Mouse (Mus musculus): ENCODE data around the gene Sema5a. TPM values are rescaled to one million over a fixed set of nuclear protein-coding genes. Genes with fewer than 3 reads are reported as not detected.

The Sema5a gene
- polyA plus RNA-seq, 1 experiment, result not detected

DNA sequence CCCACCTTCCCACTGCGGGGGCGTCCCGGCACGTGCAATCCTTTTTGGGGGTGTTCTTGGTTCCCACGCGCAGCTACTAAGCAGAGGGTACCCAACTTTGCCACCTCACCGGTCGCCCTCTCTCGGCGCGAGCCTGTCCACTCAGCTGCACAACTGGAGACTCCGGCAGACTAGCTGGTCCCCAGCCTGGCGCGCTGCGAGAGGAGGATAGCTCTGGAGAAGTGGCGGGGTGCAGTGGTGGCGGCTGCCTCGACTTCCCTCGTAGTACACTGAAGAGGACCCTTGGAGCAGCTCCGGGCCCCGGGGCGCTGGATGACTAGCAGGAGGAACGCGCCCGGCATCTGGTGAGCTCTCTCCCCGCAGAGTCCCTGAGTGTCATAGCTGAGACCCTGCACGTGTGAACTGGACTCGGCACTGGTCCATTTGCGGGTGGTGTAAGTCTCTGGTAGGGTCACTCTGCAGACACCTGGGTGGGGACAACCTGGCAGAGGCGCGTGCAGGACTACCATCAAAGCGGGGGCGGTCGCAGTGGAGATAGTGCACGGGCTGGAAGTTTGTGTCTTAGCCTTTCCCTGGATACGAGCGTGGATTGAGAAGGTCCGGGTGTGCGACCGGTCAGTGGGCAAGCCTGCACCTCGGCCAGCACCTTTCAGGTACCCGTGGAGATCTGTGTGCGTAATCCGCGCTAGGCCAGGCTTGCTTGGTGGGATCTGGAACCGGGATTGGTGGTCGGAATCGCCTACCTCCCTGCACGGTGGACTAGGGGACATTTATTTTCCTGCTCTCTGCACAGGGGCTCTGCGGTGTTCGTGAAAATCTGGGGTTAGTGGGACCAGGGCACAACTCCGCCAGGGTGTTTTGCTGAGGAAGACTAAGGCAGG lies 586 bp downstream of the Sema5a start:
- no peak for TF ChIP-seq GATA1 (IDR thresholded peaks at IDR 0.05; ENCODE audit: low read length)

DNA sequence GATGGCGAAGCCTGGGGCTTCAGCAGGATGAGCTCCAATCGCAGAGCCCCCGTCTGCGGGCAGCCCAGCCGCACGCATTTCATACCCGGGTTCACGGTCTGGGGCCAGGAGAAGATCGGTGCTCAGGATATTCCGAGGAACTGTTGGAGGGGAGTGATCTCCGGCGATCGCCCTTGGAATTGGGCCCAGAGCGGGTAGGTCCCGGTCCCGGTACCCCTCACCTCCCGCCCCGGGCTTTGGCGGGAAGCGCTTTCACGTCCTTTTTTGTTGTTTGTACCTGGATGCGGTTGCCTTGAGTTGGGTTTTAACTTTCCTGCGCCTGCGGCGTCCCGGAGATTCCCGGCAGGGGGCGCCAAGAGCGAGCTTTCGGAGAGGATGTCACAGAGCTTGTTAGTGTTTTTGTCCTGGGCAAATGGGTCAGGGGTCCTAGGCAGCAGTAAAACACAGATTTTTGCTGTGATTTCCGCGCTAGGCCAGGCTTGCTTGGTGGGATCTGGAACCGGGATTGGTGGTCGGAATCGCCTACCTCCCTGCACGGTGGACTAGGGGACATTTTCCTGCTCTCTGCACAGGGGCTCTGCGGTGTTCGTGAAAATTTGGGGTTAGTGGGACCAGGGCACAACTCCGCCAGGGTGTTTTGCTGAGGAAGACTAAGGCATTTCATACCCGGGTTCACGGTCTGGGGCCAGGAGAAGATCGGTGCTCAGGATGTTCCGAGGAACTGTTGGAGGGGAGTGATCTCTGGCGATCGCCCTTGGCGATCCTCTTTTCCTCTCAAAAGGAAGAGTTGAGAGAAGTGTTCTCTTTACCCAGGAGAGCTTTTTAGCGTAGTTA lies 1.4 kb downstream of the Sema5a start:
- TF ChIP-seq GATA1 (IDR thresholded peaks at IDR 0.05; ENCODE audit: low read length), result no peak

DNA sequence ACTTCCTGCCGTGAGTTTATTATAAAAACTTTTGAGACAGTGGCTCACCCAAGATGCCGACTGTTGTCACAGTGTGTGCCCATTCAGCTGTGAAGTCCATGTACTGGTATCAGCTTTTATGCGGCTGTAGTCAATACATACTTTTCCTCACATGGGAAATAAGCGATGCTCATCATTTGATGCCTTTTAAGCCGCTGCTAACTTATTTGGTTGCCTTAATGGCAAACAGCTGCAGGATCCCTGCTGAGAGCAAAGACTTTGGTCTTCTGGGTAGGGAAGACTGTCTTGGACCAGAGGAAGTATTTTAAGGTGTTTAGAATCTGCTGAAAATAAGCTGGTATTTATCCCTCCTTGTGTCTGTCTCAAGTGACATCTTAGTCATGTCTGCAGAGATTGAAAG lies 2.7 kb downstream of the Sema5a start:
- no peak for TF ChIP-seq GATA1 (IDR thresholded peaks at IDR 0.05; ENCODE audit: low read length)

DNA sequence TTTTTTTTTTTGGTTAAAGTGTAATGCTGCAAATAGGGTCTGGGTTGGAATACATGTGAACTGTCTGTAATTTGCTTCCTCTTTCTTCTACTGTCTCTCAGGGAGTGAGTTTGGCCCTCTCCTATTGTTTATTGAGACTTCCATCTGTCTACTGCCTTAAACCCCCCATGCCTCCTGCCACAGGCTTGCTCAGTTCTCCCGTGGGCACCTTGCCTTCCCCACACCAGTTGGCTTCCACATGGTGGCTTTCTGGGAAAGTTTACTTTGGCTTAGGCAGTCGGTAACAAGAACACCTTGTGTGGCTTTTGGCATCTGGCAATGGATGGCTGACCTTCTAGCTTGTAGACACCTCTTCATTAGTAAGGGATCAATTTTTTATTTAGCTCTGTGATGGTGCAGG lies 10.2 kb downstream of the Sema5a start:
- no peak for TF ChIP-seq GATA1 (IDR thresholded peaks at IDR 0.05; ENCODE audit: low read length)

DNA sequence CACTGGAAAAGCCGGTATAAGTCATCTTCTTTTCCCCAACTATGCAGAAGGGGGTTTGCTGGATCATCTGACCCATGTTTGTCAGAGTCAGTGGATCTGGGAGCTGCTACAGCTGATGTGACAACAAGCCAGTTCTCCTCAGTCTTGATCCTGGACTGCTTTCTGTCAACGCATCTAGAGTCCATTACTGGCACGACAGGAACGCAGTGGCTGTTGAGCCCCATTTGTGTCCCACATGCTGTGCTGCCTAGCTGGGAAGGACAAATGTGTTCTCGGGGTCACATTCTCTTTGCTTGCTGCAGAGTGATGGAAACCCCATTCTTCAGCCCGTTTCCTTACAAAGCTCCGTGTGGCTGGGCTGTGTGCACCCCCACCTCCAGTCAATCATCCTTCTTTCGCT lies 12.7 kb downstream of the Sema5a start:
- TF ChIP-seq GATA1 (IDR thresholded peaks at IDR 0.05; ENCODE audit: low read length), result no peak

DNA sequence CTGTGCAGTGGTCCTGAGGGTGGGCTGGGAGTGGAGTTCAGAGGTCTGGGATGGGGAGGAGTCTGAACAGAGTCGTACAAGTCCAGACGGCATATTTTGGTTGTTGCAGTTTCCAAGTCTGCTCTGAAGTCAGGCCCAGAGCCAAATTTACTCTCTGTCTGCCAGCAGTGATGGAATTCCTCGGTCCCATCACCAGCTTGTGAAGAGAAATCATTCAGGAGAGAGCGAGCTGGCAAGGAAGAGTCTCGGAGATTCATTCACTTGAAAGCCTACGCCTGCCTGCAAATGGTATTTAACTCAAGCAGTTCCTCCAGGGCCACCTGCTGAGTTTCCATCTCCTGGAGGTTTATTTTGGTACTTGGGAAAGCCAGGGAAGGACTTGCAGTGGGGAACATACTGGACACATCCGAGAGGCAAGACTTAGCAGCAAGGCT lies 13.3 kb downstream of the Sema5a start:
- no peak for TF ChIP-seq GATA1 (IDR thresholded peaks at IDR 0.05; ENCODE audit: low read length)

DNA sequence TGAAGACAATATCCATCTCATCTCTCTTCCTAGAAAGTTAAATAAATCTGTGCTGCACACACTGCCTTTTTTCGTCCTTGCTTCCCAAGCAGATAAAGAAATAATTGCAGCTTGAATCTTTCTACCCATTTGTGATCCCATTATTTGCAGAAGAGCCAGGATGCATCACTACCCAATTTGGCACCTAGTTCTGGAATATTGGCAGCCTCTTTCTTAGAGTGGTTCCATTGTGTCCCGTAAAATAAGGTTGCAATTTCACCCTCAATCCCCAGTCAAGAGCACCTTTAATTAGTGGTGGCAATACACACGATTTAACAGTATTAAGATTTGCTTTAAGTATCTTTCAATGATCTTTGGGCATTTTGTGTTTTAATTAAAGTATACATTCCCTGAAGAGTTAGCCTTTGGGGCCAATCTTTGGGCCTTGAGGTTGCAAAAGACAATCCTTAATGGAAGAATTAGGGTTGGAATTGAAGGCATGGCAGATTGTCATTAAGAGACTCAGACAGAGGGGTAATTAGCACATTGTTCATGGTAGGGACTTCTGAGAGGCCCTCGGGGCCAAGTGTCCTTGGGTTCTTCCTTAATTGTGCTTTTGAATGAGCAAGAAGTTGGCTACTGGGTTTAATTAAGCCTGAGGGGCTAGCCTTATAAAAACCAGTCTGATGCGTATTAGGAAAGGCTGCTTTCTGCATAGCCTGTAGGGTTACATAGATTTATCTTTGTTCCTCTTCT lies 14.9 kb downstream of the Sema5a start:
- no peak for TF ChIP-seq GATA1 (IDR thresholded peaks at IDR 0.05; ENCODE audit: low read length)

DNA sequence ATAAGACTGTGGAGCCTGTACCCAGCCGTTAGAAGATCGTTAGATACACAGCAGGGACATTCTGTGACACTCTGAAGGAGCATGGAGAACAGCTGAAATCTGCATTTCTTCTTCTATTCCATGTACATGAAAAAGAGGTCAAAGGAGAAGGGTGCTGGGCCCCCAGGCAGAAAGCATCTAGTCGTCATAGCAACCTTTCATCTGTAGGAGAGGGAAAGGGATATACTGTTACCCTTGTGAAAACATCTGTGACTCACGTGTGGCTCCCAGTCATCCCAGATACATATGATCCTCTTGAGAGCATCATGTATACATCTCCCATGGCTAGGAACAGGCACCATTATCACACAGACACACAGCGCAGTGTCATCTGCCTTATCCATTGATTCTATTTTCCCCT lies 16.3 kb downstream of the Sema5a start:
- no peak for TF ChIP-seq GATA1 (IDR thresholded peaks at IDR 0.05; ENCODE audit: low read length)

DNA sequence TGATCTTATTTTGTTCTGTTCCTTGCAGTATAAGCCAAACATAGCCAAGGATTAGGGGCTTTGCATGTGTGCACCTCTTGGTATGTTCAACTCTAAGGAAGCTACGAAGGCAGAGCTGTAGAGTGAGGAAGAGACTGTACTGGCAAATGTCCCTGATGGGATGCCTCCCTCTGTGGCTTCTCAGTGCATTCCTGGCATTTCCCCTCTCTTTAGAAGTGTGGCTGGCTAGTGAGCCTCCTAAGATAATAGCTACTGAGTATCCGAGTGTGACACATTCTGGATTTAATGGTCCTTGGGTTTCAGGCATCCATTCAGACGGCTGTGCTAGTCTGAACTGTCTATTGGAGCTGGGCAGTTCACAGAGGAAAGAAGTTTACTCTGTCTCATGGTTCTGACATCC lies 19.0 kb downstream of the Sema5a start:
- no peak for TF ChIP-seq GATA1 (IDR thresholded peaks at IDR 0.05; ENCODE audit: low read length)

DNA sequence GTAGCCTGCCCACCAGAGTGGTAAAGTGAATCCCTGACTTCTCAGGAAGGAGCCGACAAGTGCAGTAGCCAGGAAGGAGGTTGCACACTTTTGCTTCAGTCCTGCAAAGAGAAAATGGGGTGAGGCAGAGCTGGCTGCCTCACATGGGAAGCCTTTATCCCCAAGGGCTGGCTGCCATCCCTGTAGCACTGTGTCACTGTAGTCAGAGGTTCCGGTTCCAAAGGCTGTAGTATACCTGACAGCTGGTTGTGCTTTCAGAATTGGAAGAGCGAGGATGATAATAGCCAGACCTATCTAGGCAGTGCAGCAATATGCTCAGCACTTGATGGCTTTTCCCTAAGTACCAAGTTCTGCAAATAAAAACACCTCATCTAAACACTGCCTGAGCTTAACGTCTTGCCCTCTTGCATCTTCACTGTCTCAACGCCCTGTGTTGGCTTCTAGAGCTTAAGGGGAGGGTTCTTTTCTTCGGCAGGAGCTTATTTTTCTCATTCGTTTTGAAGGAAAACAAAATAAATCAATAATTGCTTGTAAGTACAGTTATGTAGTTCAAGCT lies 20.3 kb downstream of the Sema5a start:
- no peak for TF ChIP-seq GATA1 (IDR thresholded peaks at IDR 0.05; ENCODE audit: low read length)

DNA sequence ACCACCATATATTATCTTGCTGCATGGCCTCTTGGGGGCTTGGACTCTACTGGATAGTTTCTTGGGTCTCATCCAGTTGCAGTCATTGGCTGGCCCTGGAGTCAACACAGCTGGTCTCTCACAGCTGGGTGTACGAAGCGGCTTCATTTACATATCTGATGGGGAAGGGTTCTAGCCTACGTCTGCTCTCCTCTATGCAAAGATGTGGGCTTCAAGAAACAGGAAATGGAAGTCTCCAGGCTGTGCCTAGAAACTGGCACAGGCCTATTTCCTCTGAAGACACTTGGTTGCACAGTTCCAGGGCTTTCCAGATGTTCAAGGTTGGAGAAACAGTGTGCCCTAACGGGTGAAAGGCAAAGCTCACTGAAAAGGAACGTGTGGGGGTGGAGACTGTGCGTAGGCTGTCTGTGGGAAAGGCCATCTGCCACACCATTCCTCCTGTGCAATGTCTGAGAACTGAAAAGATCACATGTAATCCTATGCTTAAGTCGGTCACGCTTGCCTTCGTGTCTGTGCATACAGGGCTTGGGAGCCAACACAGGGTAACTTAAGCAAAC lies 20.8 kb downstream of the Sema5a start:
- no peak for TF ChIP-seq GATA1 (IDR thresholded peaks at IDR 0.05; ENCODE audit: low read length)

DNA sequence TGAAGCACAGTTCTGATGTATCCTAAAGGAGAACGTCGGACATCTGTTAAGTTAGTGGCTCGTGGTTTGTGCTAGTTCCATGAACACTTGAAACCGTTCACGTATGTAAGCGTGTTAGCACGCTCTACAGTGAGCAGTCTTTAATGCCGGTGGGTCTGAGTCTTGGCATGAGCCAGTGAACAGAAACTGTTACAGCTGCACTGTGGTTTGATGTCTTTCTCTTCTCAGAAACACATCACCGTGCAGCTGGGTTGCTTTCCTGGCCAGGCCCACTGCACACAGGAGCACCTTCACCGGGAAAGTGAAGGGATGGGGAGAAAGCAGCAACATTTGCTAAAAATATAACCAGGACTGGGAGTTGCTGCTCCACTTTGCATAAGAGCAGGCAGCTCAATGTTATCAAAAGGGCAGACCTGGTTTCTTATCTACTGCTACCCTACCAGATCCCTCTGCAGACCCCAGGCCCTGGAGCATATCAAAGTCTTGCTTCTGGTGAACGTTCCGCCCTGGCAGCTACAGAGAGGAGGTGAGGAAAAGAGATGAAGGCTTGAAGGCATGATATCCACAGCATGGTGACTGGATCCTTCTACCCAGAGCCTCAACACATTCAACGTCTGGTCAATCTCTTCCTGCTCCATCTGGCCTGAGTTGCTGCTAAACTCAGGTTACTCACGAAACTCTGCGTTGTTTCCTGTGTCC lies 21.7 kb downstream of the Sema5a start:
- no peak for TF ChIP-seq GATA1 (IDR thresholded peaks at IDR 0.05; ENCODE audit: low read length)

DNA sequence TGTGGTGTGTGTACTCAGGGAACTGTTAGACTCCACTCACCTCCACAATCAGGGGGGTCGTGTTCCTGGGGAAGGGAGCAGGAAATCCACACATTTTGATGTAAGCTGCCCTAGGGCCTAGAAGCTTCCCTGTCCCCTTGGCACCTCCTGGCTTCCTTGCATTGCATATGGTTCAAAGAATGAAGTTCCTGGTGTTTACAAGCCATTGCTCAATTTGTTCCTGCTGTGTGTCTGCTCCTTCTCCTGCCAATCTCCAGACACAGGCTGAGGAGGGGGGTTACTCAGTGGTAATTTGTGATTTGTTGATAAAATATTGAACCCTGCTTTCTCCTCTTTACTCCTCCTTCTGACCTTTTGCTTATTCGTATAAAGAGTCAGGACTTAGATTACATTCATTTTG lies 25.5 kb downstream of the Sema5a start:
- no peak for TF ChIP-seq GATA1 (IDR thresholded peaks at IDR 0.05; ENCODE audit: low read length)

DNA sequence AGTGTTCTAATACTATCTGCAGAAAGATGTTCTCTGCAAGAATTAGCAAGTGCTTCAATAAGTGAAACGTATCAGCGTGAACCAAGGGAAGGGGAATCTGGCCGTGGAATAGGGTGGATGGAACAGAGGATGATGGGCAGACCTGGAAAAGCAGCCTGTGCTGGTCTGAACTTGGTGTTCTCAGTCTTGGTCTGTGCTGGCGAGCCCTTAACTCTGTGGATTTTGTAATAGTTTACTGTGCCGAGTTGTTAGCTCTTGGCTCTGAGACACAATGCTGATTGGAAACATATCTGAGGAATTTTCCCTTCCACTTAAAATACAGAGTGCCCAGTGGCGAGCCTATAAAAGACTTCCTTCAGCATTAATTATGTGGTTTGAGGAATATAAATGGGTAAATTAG lies 29.3 kb downstream of the Sema5a start:
- no peak for TF ChIP-seq GATA1 (IDR thresholded peaks at IDR 0.05; ENCODE audit: low read length)

DNA sequence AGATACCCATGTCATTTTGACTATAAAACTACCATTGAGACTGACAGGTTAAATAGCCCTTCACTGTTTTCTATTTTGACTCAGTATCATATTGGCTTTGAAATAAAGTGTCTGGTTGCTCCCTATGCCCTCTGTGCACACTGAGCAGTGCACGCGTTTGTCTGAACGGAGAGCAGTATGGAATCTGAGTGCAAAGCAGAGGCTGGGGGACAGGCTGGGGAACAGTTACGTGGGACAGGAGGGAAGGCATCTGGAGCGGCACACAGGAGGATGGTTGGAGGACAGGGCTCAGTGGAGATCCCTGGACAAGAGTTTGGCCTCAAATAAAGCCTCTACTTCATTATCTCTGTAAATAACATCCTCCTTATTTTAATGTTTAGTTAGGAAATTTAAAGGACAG lies 30.4 kb downstream of the Sema5a start:
- TF ChIP-seq GATA1 (IDR thresholded peaks at IDR 0.05; ENCODE audit: low read length), result no peak
